Mouse (Mus musculus) spleen, adult 2 months (tissue): ENCODE measurements at regions not wholly inside any gene's neighbourhood (a gene's known extent, or its start where the extent isn't known, plus 50 kb on each side); places are given as distances from the start of the nearest gene placed in this dataset.

Experiments used
- CTCF ChIP-seq: fragments of 200-500 bp; IDR thresholded peaks from 2 replicates; pipeline ENCODE4 v1.5.1; 2011; ENCODE audit warnings: mild to moderate bottlenecking, inconsistent platforms; ENCODE audit not compliant: insufficient read depth, insufficient read length, insufficient replicate concordance; ENCODE audit errors: extremely low read depth
- POLR2A ChIP-seq: fragments of 200-500 bp; IDR thresholded peaks from 2 replicates; pipeline ENCODE4 v1.6.1; 2011; ENCODE audit warnings: low read depth, low read length, inconsistent platforms

DNA sequence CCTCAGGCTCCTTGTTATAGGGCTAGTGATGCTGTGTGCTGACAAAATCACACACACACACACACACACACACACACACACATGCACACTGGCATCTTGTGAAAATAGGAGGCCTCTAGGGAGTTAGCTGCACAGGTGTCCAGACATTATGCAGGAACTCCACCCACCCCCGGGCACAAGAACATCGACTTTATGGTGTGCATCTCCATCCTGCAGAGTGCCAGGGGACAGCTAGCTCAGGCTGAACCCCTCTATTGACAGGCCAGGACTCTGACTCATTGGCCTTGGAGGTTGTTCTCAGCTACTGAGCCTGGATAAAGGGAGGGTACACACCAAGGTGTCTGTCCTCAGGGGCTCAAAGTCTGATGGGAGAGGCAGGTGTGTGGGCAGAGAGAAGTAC lies 260.9 kb downstream of the Matn1 start:
- TF ChIP-seq CTCF (no peak), POLR2A (no peak)
